Mouse (Mus musculus): ENCODE data around the gene Oxsr1. TPM values are rescaled to one million over a fixed set of nuclear protein-coding genes. Genes with fewer than 3 reads are reported as not detected.
A peak's percentile ranks its signal among the peaks of the same experiment; 100 is the strongest.
"Not testable (repeated sequence)": the region's sequence is repeated elsewhere in the genome, so short reads cannot be mapped to it uniquely, and the experiment has no call there.

The Oxsr1 gene
- polyA plus RNA-seq, 1 experiment from 2014 or later, result 4.8 TPM

GRCm38 (mm10) chr9:119318891-119319290 lies 3.3 kb downstream of the Oxsr1 start:
- H3K27ac ChIP-seq (replicated peaks), result no peak overlapping the region
- WGBS (ENCODE audit: insufficient replicate concordance), result 79% methylated on average over 1 of the region's 1 CpGs
- peaks cover 36% of the 10 kb centered on the region for H3K4me1 ChIP-seq (replicated peaks)
- no peaks in the 10 kb centered on the region for H3K36me3 ChIP-seq (replicated peaks)
- no peak overlapping the region for H3K4me3 ChIP-seq (replicated peaks)
- no peak overlapping the region for H3K4me2 ChIP-seq
- no peaks in the 10 kb centered on the region for H3K27me3 ChIP-seq
- no peaks in the 10 kb centered on the region for H3K9me3 ChIP-seq (replicated peaks)
- no peak for ATAC-seq (ENCODE audit: insufficient read depth)
- no peak overlapping the region for H3K9ac ChIP-seq

GRCm38 (mm10) chr9:119313096-119313495 lies 9.1 kb downstream of the Oxsr1 start:
- no peak overlapping the region for H3K4me2 ChIP-seq
- H3K27ac ChIP-seq (replicated peaks), result no peak overlapping the region
- 0 out of 2 replicates have a peak, but pooled peaks cover 5% of the 10 kb centered on the region for H3K4me1 ChIP-seq (replicated peaks)
- H3K9ac ChIP-seq, result no peak overlapping the region
- H3K9me3 ChIP-seq (replicated peaks), result no peaks in the 10 kb centered on the region
- ATAC-seq (ENCODE audit: insufficient read depth), result no peak
- H3K4me3 ChIP-seq (replicated peaks), result no peak overlapping the region
- no peaks in the 10 kb centered on the region for H3K27me3 ChIP-seq
- WGBS (ENCODE audit: insufficient replicate concordance), result 92% methylated on average over 10 of the region's 10 CpGs
- no peaks in the 10 kb centered on the region for H3K36me3 ChIP-seq (replicated peaks)

- WGBS (ENCODE audit: insufficient replicate concordance), result 80% methylated on average over 1 of the region's 1 CpGs
These were observed 13.2 kb downstream of the Oxsr1 start for GRCm38 (mm10) chr9:119309067-119309466.

GRCm38 (mm10) chr9:119305863-119306262 lies 16.4 kb downstream of the Oxsr1 start:
- Histone ChIP-seq H3K27ac (replicated peaks) (no peak overlapping the region), H3K4me2 (no peak overlapping the region), H3K4me3 (replicated peaks) (no peak overlapping the region), H3K9me3 (replicated peaks) (no peaks in the 10 kb centered on the region), H3K4me1 (replicated peaks) (no peaks in the 10 kb centered on the region; the same call in 1 of the 2 replicates), H3K9ac (no peak overlapping the region), H3K36me3 (replicated peaks) (peaks cover 20% of the 10 kb centered on the region), H3K27me3 (no peaks in the 10 kb centered on the region)
- WGBS (ENCODE audit: insufficient replicate concordance), result 78% methylated on average over 7 of the region's 7 CpGs
- no peak for ATAC-seq (ENCODE audit: insufficient read depth)

More at GRCm38 (mm10) chr9:119309067-119309466, 13.2 kb downstream of the Oxsr1 start:
- Histone ChIP-seq H3K27ac (replicated peaks) (no peak overlapping the region), H3K9ac (no peak overlapping the region), H3K27me3 (no peaks in the 10 kb centered on the region), H3K36me3 (replicated peaks) (no peaks in the 10 kb centered on the region), H3K4me3 (replicated peaks) (no peak overlapping the region), H3K4me2 (no peak overlapping the region), H3K4me1 (replicated peaks) (no peaks in the 10 kb centered on the region; the same call in 1 of the 2 replicates), H3K9me3 (replicated peaks) (no peaks in the 10 kb centered on the region)
- no peak for ATAC-seq (ENCODE audit: insufficient read depth)

- 80% methylated on average over 3 of the region's 3 CpGs for WGBS (ENCODE audit: insufficient replicate concordance)
- H3K27ac ChIP-seq (replicated peaks), result no peak overlapping the region
These were observed 23.7 kb downstream of the Oxsr1 start for GRCm38 (mm10) chr9:119298563-119298962.

GRCm38 (mm10) chr9:119297696-119298095 lies 24.5 kb downstream of the Oxsr1 start:
- no peaks in the 10 kb centered on the region for H3K9me3 ChIP-seq (replicated peaks)
- no peak overlapping the region for H3K4me2 ChIP-seq
- no peak overlapping the region for H3K27ac ChIP-seq (replicated peaks)
- H3K9ac ChIP-seq, result no peak overlapping the region
- H3K36me3 ChIP-seq (replicated peaks), result peaks cover 18% of the 10 kb centered on the region
- H3K4me1 ChIP-seq (replicated peaks), result peaks cover 6% of the 10 kb centered on the region; the same call in 1 of the 2 replicates
- H3K27me3 ChIP-seq, result no peaks in the 10 kb centered on the region
- no peak for ATAC-seq (ENCODE audit: insufficient read depth)
- 72% methylated on average over 6 of the region's 6 CpGs for WGBS (ENCODE audit: insufficient replicate concordance)
- no peak overlapping the region for H3K4me3 ChIP-seq (replicated peaks)

More at GRCm38 (mm10) chr9:119298563-119298962, 23.7 kb downstream of the Oxsr1 start:
- Histone ChIP-seq H3K27me3 (no peaks in the 10 kb centered on the region), H3K4me3 (replicated peaks) (no peak overlapping the region), H3K36me3 (replicated peaks) (peaks cover 16% of the 10 kb centered on the region), H3K4me1 (replicated peaks) (peaks cover 6% of the 10 kb centered on the region; the same call in 1 of the 2 replicates), H3K9me3 (replicated peaks) (no peaks in the 10 kb centered on the region), H3K4me2 (no peak overlapping the region), H3K9ac (no peak overlapping the region)
- ATAC-seq (ENCODE audit: insufficient read depth), result no peak

GRCm38 (mm10) chr9:119290791-119291190 lies 31.4 kb downstream of the Oxsr1 start:
- peaks cover 21% of the 10 kb centered on the region for H3K36me3 ChIP-seq (replicated peaks)
- no peak overlapping the region for H3K27ac ChIP-seq (replicated peaks)
- no peak overlapping the region for H3K9ac ChIP-seq
- H3K9me3 ChIP-seq (replicated peaks), result no peaks in the 10 kb centered on the region
- H3K4me2 ChIP-seq, result no peak overlapping the region
- H3K4me3 ChIP-seq (replicated peaks), result no peak overlapping the region
- no peak for ATAC-seq (ENCODE audit: insufficient read depth)
- 44% methylated on average over 3 of the region's 3 CpGs for WGBS (ENCODE audit: insufficient replicate concordance)
- H3K4me1 ChIP-seq (replicated peaks), result no peaks in the 10 kb centered on the region
- no peaks in the 10 kb centered on the region for H3K27me3 ChIP-seq

- 32% methylated on average over 5 of the region's 5 CpGs for WGBS (ENCODE audit: insufficient replicate concordance)
- Histone ChIP-seq H3K27ac (replicated peaks) (0 out of 2 replicates have a peak overlapping the region, but pooled peaks have one; percentile 2), H3K9ac (no peak overlapping the region), H3K36me3 (replicated peaks) (peaks cover 24% of the 10 kb centered on the region), H3K27me3 (no peaks in the 10 kb centered on the region), H3K4me3 (replicated peaks) (no peak overlapping the region), H3K4me2 (no peak overlapping the region), H3K9me3 (replicated peaks) (no peaks in the 10 kb centered on the region), H3K4me1 (replicated peaks) (peaks cover 9% of the 10 kb centered on the region)
- peak; percentile 73 for ATAC-seq (ENCODE audit: insufficient read depth)
These were observed 41.1 kb downstream of the Oxsr1 start for GRCm38 (mm10) chr9:119280894-119281682.

GRCm38 (mm10) chr9:119278031-119278430 lies 44.2 kb downstream of the Oxsr1 start:
- no peak for ATAC-seq (ENCODE audit: insufficient read depth)
- no peaks in the 10 kb centered on the region for H3K9me3 ChIP-seq (replicated peaks)
- H3K27ac ChIP-seq (replicated peaks), result no peak overlapping the region
- no peak overlapping the region for H3K9ac ChIP-seq
- H3K4me1 ChIP-seq (replicated peaks), result peaks cover 9% of the 10 kb centered on the region
- no peak overlapping the region for H3K4me3 ChIP-seq (replicated peaks)
- H3K36me3 ChIP-seq (replicated peaks), result peaks cover 13% of the 10 kb centered on the region
- 86% methylated on average over 5 of the region's 5 CpGs for WGBS (ENCODE audit: insufficient replicate concordance)
- no peak overlapping the region for H3K4me2 ChIP-seq
- no peaks in the 10 kb centered on the region for H3K27me3 ChIP-seq

- Histone ChIP-seq H3K27ac (replicated peaks) (no peak overlapping the region), H3K9me3 (replicated peaks) (no peaks in the 10 kb centered on the region), H3K36me3 (replicated peaks) (peaks cover 5% of the 10 kb centered on the region), H3K4me2 (no peak overlapping the region), H3K9ac (no peak overlapping the region), H3K4me3 (replicated peaks) (no peak overlapping the region), H3K27me3 (no peaks in the 10 kb centered on the region), H3K4me1 (replicated peaks) (peaks cover 5% of the 10 kb centered on the region)
- ATAC-seq (ENCODE audit: insufficient read depth), result no peak
- WGBS (ENCODE audit: insufficient replicate concordance), result 80% methylated on average over 7 of the region's 7 CpGs
These were observed 45.9 kb downstream of the Oxsr1 start for GRCm38 (mm10) chr9:119276321-119276720.

GRCm38 (mm10) chr9:119274814-119275213 lies 47.4 kb downstream of the Oxsr1 start:
- WGBS (ENCODE audit: insufficient replicate concordance), result 79% methylated on average over 5 of the region's 5 CpGs
- not testable (repeated sequence) for H3K27ac ChIP-seq (replicated peaks); ATAC-seq (ENCODE audit: insufficient read depth)

More at GRCm38 (mm10) chr9:119274814-119275213, 47.4 kb downstream of the Oxsr1 start:
- not testable (repeated sequence) for H3K4me1 ChIP-seq (replicated peaks); H3K9me3 ChIP-seq (replicated peaks); H3K4me2 ChIP-seq; H3K4me3 ChIP-seq (replicated peaks); H3K27me3 ChIP-seq; H3K36me3 ChIP-seq (replicated peaks); H3K9ac ChIP-seq

Measured in liver, embryonic 15.5 days (tissue).